ENCODE assay signal across 11 mouse cellular contexts in genomic region chr9:32721081-32721480, GRCm38 (mm10).
DNase-seq lines count a peak whose midpoint lies in the region; ATAC-seq and TF ChIP-seq lines count a peak whose summit lies in the region.
"Had no signal": no experiment of that assay in that cellular context is flagged by ENCODE, and none has a peak within 500 bp of the region (broad histone marks: within the 10 kb centered on the region; RNA-seq: fewer than 3 reads in every experiment).

No protein-coding gene starts in this region.

- no peak for TF ChIP-seq POLR2A in myocyte (IDR thresholded peaks at IDR 0.05; ENCODE audit: insufficient read length, low read depth)

- H3K9ac ChIP-seq in heart, embryonic 15.5 days, result no peak overlapping the region
- H3K9ac ChIP-seq in embryonic facial prominence, embryonic 13.5 days, result 0 out of 2 replicates have a peak overlapping the region, but pooled peaks have one; percentile 32
- no peak overlapping the region for H3K9ac ChIP-seq in midbrain, embryonic 16.5 days (ENCODE audit: low read depth, low read length)
- H3K9ac ChIP-seq: liver, embryonic 14.5 days; midbrain, embryonic 15.5 days had no signal

- no peaks in the 10 kb centered on the region for H3K36me3 ChIP-seq in heart, embryonic 15.5 days
- no peaks in the 10 kb centered on the region for H3K36me3 ChIP-seq in embryonic facial prominence, embryonic 13.5 days
- H3K36me3 ChIP-seq in myocyte (ENCODE audit: control insufficient read depth, insufficient read depth), result no peaks in the 10 kb centered on the region
- H3K36me3 ChIP-seq in midbrain, embryonic 16.5 days (ENCODE audit: control insufficient read depth, insufficient read depth, low read length), result no peaks in the 10 kb centered on the region
- H3K36me3 ChIP-seq: midbrain, embryonic 15.5 days had no signal

- no peak overlapping the region for H3K4me2 ChIP-seq in heart, embryonic 15.5 days
- H3K4me2 ChIP-seq in embryonic facial prominence, embryonic 13.5 days, result peak overlapping the region; percentile 9; the same call in 1 of the 2 replicates
- H3K4me2 ChIP-seq in myocyte (ENCODE audit: low read depth), result peak overlapping the region; percentile 77
- H3K4me2 ChIP-seq in midbrain, embryonic 16.5 days (ENCODE audit: low read length), result no peak overlapping the region
- H3K4me2 ChIP-seq: midbrain, embryonic 15.5 days had no signal

- no peak overlapping the region for H3ac ChIP-seq in myocyte (ENCODE audit: control insufficient read depth, insufficient read length)

- no peak overlapping the region for H3K4me3 ChIP-seq in heart, embryonic 15.5 days
- H3K4me3 ChIP-seq in embryonic facial prominence, embryonic 13.5 days, result no peak overlapping the region
- H3K4me3 ChIP-seq in myocyte, result no peak overlapping the region
- H3K4me3 ChIP-seq in midbrain, embryonic 16.5 days (ENCODE audit: low read depth, low read length), result no peak overlapping the region
- H3K4me3 ChIP-seq: midbrain, embryonic 15.5 days had no signal

- 44% methylated on average over 2 of the region's 2 CpGs for WGBS in heart, embryonic 15.5 days
- WGBS in embryonic facial prominence, embryonic 13.5 days, result 21% methylated on average over 2 of the region's 2 CpGs
- 47% methylated on average over 2 of the region's 2 CpGs for WGBS in midbrain, embryonic 16.5 days

- H3K27me3 ChIP-seq in heart, embryonic 15.5 days, result no peaks in the 10 kb centered on the region
- H3K27me3 ChIP-seq in embryonic facial prominence, embryonic 13.5 days, result no peaks in the 10 kb centered on the region
- H3K27me3 ChIP-seq in myocyte (ENCODE audit: control insufficient read depth, insufficient read depth, insufficient read length), result no peaks in the 10 kb centered on the region
- H3K27me3 ChIP-seq in midbrain, embryonic 16.5 days (ENCODE audit: control insufficient read depth, insufficient read depth, low read depth, low read length), result no peaks in the 10 kb centered on the region; the same call in 1 of the 2 replicates
- H3K27me3 ChIP-seq: midbrain, embryonic 15.5 days had no signal

- peak overlapping the region; percentile 74 for H3K27ac ChIP-seq in heart, embryonic 15.5 days
- peak overlapping the region; percentile 78 for H3K27ac ChIP-seq in embryonic facial prominence, embryonic 13.5 days
- H3K27ac ChIP-seq in midbrain, embryonic 16.5 days (ENCODE audit: low read length), result no peak overlapping the region
- H3K27ac ChIP-seq: liver, embryonic 14.5 days; midbrain, embryonic 15.5 days had no signal

- H3K9me3 ChIP-seq in heart, embryonic 15.5 days (replicated peaks), result no peaks in the 10 kb centered on the region
- H3K9me3 ChIP-seq in embryonic facial prominence, embryonic 13.5 days, result no peaks in the 10 kb centered on the region
- H3K9me3 ChIP-seq in midbrain, embryonic 16.5 days (replicated peaks; ENCODE audit: control insufficient read depth, low read length, poor library complexity, severe bottlenecking), result no peaks in the 10 kb centered on the region
- H3K9me3 ChIP-seq: midbrain, embryonic 15.5 days had no signal

- peaks cover 50% of the 10 kb centered on the region for H3K4me1 ChIP-seq in heart, embryonic 15.5 days (replicated peaks)
- H3K4me1 ChIP-seq in embryonic facial prominence, embryonic 13.5 days, result peaks cover 58% of the 10 kb centered on the region
- peaks cover 2% of the 10 kb centered on the region; the same call in 1 of the 2 replicates for H3K4me1 ChIP-seq in midbrain, embryonic 16.5 days (ENCODE audit: control insufficient read depth, insufficient read depth, low read length)

- H3K79me2 ChIP-seq in myocyte (ENCODE audit: control insufficient read depth, insufficient read depth), result peaks cover 61% of the 10 kb centered on the region

- DNase-seq in heart, adult 18-20 months, result no peak
- DNase-seq in retina, postnatal 1 day, result peak; percentile 19
- no peak for DNase-seq in retina, embryonic 14.5 days (ENCODE audit: low spot score)
- DNase-seq: cerebellum, postnatal 10 days had no signal

- ATAC-seq in heart, embryonic 15.5 days (replicated peaks; ENCODE audit: insufficient number of reproducible peaks, insufficient read depth, low FRiP score, low read depth), result no peak
- ATAC-seq in embryonic facial prominence, embryonic 13.5 days (ENCODE audit: insufficient number of reproducible peaks, insufficient read depth, low FRiP score, low TSS enrichment, low read depth), result no peak
- ATAC-seq in midbrain, embryonic 16.5 days, result no peak
- ATAC-seq: intestine, embryonic 16.5 days; midbrain, embryonic 15.5 days had no signal

TF ChIP-seq in myocyte, 11 proteins besides CTCF, POLR2A, EP300 and RAD21:
- TF ChIP-seq USF1 (IDR thresholded peaks at IDR 0.05; ENCODE audit: low read depth) (no peak), POLR2AphosphoS2 (IDR thresholded peaks at IDR 0.05; ENCODE audit: insufficient read length, low read depth) (no peak), TCF12 (IDR thresholded peaks at IDR 0.05; ENCODE audit: insufficient read depth, poor library complexity, severe bottlenecking) (no peak), SRF (IDR thresholded peaks at IDR 0.05; ENCODE audit: control insufficient read depth, insufficient read length, low read depth) (no peak), MYOG (IDR thresholded peaks at IDR 0.05; ENCODE audit: control insufficient read depth in 1 of 3, insufficient read depth in 1 of 3, insufficient read length in 2 of 3, low read depth in 2 of 3) (no peak), REST (IDR thresholded peaks at IDR 0.05; ENCODE audit: insufficient read depth, insufficient read length) (no peak), E2F4 (IDR thresholded peaks at IDR 0.05; ENCODE audit: insufficient read depth) (no peak), CEBPB (IDR thresholded peaks at IDR 0.05; ENCODE audit: insufficient read depth, poor library complexity, severe bottlenecking) (no peak), MAX (IDR thresholded peaks at IDR 0.05; ENCODE audit: low read depth) (no peak)

Comparison
In these comparisons a context has a peak if more than half of its experiments do, and no peak if none do; other contexts are left out.
1. H3K4me2 ChIP-seq: peak in embryonic facial prominence, embryonic 13.5 days (single experiment) and myocyte (single experiment); none in heart, embryonic 15.5 days (single experiment) and midbrain, embryonic 16.5 days (single experiment).